Mouse (Mus musculus): Measurements from ENCODE around the gene Gtpbp1. TPM values are rescaled to one million over a fixed set of nuclear protein-coding genes. Genes with fewer than 3 reads are reported as not detected.
A peak's percentile ranks its signal among the peaks of the same experiment; 100 is the strongest.

Gene Gtpbp1
- total RNA-seq, 2 experiments from 2014 or later, result 17.7 to 18.0 TPM

GRCm38 (mm10) chr15:79683707-79684465, 6.8 kb upstream of the Gtpbp1 start:
- intact Hi-C loops (cut with DNase I; ENCODE audit: low total_unique reads), result no loop called here
- no peak for DNase-seq

GRCm38 (mm10) chr15:79684616-79685015, 6.0 kb upstream of the Gtpbp1 start:
- intact Hi-C loops (cut with DNase I; ENCODE audit: low total_unique reads), result no loop called here

DNA sequence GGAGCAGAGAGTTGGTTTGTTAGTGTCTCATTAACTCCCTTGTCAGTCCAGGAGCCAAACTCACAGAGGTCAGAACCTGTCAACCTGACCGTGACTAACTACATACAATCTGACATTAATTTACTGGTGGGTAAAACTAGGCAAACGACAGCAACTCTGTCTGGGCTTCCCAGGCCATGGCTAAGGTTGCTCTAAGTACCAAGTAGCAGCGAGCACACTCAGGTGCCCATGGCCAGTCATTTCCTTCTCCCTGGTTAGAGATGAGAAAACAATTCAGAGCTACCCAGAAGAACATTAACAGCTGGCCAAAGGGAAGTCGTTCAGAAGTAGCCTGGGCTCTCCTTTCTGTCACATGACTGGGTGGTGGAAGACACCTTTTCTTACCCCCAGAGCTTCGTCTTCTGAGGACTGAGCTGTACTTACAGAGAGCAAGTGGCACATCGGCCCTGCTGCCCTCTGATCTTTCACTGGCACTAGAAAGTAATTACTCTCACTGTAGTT, 5.5 kb upstream of the Gtpbp1 start:
- DNase-seq, result no peak
- intact Hi-C loops (cut with DNase I; ENCODE audit: low total_unique reads), result no loop called here

More at GRCm38 (mm10) chr15:79684616-79685015, 6.0 kb upstream of the Gtpbp1 start:
- DNase-seq, result no peak

DNA sequence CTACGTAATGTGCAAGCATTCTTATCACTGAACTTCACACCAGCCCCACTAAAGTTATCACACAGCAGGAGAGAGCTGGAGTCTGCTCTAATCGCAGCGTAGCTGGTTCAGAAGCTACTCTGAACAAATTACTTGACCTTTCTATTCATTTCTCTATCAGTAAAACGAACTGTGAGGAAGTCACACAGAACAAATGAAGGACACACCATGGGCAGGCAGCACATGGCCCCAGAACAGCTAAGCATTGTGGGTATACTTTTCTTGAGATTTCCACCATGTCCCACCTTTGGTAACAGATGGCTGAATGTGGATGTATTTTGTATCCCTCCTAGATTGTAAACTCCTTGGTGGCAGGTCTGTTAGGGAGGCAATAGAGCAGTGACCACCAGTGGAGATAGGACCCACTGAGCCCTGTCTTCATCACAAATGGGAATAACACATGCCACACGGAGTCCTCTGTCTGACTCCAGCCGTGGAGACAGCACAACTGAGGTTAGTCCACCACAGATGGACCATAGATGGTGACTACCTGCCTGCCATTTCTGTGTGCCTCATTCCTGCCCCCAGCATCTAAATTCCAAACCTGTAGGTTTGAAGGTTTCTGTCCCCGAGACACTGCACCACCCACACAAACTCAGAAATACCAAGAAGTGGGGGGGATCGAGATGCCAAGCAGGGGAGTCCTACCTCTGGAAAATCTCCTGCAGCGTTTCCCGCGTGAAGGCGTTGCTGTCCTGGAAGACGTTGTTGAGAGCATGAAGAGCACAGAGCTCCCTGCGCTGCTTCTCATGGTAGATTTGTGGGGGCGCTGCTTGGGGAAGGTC, 4.4 kb upstream of the Gtpbp1 start:
- intact Hi-C loops (cut with DNase I; ENCODE audit: low total_unique reads), result no loop called here
- DNase-seq, result no peak

DNA sequence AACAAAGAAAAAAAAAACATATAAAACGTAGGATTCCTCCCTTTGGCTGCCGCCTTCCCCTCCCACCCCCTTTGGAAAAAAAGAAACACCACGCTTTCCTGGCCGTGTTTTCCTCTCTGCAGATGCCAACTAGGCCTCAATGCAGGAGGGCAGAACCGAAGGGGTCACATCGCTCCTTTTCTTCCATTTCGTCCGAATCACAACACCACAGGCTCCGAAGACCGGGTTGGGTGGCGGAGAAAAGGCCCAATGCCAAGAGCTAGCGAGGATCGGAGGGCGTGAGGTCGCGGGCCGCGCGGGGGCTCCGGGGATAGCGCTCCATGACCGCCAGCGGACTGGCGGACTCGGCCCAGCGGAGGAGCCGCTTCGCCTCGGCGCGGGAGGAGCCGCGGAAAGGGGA, 3.5 kb upstream of the Gtpbp1 start:
- no peak for DNase-seq
- intact Hi-C loops (cut with DNase I; ENCODE audit: low total_unique reads), result no loop called here

DNA sequence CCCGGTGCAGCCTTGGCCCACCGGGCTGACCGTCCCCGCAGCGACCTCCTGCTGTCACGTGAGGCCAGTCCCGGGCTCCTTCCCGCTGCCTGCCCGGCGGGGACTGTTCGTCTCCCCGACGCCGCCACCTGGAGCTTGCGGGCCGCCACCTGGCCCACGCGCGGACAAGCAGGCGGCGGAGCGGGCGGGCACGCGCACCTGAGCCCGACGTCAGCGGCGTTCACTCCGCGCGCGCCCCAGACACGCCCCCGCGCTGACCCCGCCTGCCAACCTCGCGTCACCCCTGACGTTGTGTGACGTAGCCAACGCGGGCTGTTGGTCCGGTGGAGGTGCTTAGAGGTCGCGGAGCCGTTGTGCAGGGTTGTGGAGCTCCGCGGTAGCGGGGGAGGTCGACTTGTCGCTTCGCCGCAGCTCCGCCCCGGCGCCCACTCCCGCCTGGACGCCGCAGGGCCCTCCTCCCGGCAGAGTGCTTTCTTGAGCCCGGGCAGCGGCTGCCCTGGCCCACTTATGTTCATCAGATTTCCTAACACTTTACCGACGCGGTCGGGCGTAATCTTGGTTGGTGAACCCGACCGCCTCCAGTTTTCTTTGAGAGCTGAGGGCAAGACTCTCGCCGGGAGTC, 2.9 kb upstream of the Gtpbp1 start, which contains the start of gene Josd1:
Josd1 (minus strand) TSS at position 274 of the 622 bp plus-strand sequence.
- intact Hi-C loops (cut with DNase I; ENCODE audit: low total_unique reads), result no loop called here
- peak; percentile 93 for DNase-seq

DNA sequence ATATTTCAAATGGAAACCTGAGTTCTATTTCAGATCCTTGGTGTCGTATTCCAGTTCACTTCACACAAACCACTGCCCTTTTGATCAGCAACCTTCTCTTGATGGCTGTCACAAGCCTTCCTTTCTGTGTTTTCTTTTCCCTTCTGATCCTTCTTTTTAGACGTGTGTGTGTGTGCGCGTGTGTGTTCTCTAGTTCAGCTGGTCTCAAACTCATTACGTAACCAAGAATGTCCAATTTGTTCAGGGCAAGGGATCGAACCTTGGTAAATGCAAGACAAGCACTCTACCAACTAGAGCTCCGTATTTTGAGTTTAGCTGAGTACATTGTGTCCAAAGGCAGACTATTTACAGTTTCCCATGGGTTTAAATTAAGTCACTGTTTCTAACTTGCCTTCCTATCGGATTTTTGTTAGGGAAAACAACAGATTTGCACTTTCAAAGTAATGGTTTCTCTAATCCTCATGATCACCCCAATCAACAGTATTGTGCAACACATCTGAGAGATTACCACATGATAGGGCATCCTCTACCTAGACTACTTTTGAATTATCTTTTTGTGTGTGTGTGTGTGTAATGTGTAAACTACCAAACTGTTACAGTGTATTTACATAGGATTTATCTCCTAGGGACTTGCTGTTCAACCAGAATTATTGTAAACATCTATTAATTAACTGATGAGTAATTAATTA, 2.2 kb upstream of the Gtpbp1 start:
- intact Hi-C loops (cut with DNase I; ENCODE audit: low total_unique reads), result no loop called here
- no peak for DNase-seq

GRCm38 (mm10) chr15:79689662-79690425, 801 bp upstream of the Gtpbp1 start:
- intact Hi-C loops (cut with DNase I; ENCODE audit: low total_unique reads), result no loop called here

GRCm38 (mm10) chr15:79691023-79691508, 421 bp downstream of the Gtpbp1 start:
- DNase-seq, result peak; percentile 47
- intact Hi-C loops (cut with DNase I; ENCODE audit: low total_unique reads), result no loop called here

More at GRCm38 (mm10) chr15:79689662-79690425, 801 bp upstream of the Gtpbp1 start:
- no peak for DNase-seq

- intact Hi-C loops (cut with DNase I; ENCODE audit: low total_unique reads), result no loop called here
- no peak for DNase-seq
These were observed 1.7 kb downstream of the Gtpbp1 start for GRCm38 (mm10) chr15:79692334-79692733.

GRCm38 (mm10) chr15:79693740-79694139, 3.1 kb downstream of the Gtpbp1 start:
- intact Hi-C loops (cut with DNase I; ENCODE audit: low total_unique reads), result no loop called here

DNA sequence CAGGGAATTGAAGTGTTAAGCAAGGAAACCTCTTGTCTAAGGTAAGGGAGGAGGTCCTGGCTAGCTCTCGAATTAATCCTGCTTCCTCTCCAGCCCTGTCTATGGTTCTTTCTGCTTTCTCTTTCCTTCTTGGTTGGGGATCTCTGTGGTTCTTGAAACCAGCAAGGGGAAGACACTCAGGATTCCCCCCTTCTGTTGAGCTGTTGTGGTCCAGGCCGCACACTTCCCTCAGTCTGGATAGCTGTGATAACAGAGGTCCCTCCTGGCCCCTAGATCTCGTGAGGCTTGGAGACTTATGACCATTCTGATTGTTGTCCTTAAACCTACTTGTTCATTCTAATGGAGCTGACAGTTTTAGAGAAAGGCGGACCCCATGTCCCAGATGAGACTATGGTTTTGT, 3.9 kb downstream of the Gtpbp1 start:
- intact Hi-C loops (cut with DNase I; ENCODE audit: low total_unique reads), result no loop called here
- DNase-seq, result no peak

More at GRCm38 (mm10) chr15:79693740-79694139, 3.1 kb downstream of the Gtpbp1 start:
- DNase-seq, result no peak

GRCm38 (mm10) chr15:79695516-79695915, 4.9 kb downstream of the Gtpbp1 start:
- DNase-seq, result no peak
- intact Hi-C loops (cut with DNase I; ENCODE audit: low total_unique reads), result no loop called here

DNA sequence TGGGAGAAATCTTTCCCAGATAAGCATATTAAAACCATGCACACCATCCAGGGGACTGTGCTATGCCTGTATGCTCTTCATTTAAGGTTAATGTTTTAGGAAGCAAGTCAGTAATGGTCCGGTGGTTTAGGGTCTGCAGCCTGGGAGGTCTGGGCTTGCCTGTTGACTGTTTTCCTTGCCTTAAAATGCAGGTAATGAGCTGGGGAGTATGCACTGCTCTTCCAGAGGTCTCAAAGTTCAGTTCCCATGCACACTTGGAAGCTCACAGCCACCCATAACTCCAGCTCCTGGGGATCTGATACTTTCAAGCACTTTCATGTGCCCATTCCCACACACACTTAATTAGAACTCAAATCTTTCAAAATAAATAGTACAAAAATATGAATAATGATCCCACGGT, 5.9 kb downstream of the Gtpbp1 start:
- intact Hi-C loops (cut with DNase I; ENCODE audit: low total_unique reads), result no loop called here
- DNase-seq, result no peak

DNA sequence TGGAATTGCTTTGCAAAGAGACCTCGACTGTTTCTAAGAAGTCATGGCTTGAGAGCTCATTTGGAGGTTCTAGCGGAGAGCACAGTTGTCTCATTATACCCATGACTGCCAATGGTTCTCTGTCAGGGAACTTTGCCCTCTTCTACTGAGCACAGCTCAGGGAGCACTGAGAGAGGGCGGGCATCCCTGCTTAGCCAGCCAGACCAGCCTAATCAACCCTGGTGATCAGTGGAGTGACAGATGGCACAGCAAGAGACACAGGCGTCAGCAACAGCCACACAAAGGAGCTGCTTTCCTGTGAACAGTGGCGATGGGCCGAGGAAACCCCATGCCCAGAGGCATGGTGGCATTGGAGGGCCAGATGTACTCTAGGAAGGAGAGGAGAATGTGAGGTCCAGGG, 6.4 kb downstream of the Gtpbp1 start:
- intact Hi-C loops (cut with DNase I; ENCODE audit: low total_unique reads), result no loop called here

DNA sequence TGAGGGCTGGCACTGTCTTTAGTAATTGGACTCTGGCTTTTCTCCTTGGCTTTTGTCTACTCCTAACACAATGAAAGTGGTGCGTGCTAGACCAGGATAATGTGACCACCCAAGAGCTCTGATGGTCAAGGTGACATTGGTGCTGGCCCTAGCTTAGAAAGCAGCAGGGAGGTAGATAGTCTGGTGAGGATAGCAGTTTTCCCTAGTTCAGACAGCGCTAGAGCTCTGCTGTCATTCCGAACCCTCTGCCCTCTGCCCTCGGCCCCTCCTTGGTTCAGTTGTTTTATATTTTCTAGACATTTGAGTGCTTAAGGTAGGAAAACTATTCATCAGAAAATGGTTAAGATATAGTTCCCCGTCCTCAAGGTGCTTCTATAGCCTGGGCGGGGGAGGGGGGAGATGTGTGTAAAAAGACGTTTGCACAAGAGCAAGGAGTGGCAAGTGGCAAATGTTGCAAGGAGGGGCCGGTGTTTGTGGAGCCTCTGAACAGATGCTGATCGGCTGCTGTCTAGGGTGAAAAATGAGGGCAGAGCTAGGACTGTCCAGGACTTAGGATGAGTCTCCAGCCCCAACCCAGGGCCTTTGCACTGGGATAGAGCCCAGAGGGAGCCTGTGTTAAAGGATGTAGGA, 7.0 kb downstream of the Gtpbp1 start:
- no peak for DNase-seq
- intact Hi-C loops (cut with DNase I; ENCODE audit: low total_unique reads), result no loop called here

More for the DNA sequence above, 6.4 kb downstream of the Gtpbp1 start:
- no peak for DNase-seq

GRCm38 (mm10) chr15:79706603-79707214, 16.1 kb downstream of the Gtpbp1 start:
- intact Hi-C loops (cut with DNase I; ENCODE audit: low total_unique reads), result no loop called here

More at GRCm38 (mm10) chr15:79706603-79707214, 16.1 kb downstream of the Gtpbp1 start:
- DNase-seq, result no peak
